Mouse (Mus musculus): ENCODE results near the gene Zfp57. TPM values are rescaled to one million over a fixed set of nuclear protein-coding genes. Genes with fewer than 3 reads are reported as not detected.
A peak's percentile ranks its signal among the peaks of the same experiment; 100 is the strongest.
"Not testable (repeated sequence)": the region's sequence is repeated elsewhere in the genome, so short reads cannot be mapped to it uniquely, and the experiment has no call there.

Zfp57 gene
- polyA plus RNA-seq, 1 experiment from 2014 or later = 326 TPM

- 94% methylated on average over 6 of the region's 6 CpGs for WGBS
- not testable (repeated sequence) for H3K9ac ChIP-seq (replicated peaks; ENCODE audit: low read depth, low read length); H3K4me3 ChIP-seq (ENCODE audit: low read depth, low read length); ATAC-seq (ENCODE audit: low read depth); H3K4me1 ChIP-seq (ENCODE audit: control insufficient read depth, insufficient read depth, low read length); H3K27ac ChIP-seq (ENCODE audit: low read depth, low read length); H3K36me3 ChIP-seq (ENCODE audit: control insufficient read depth, insufficient read depth, low read length); H3K9me3 ChIP-seq (ENCODE audit: control insufficient read depth, low read length); H3K4me2 ChIP-seq (ENCODE audit: low read depth, low read length)
- H3K27me3 ChIP-seq (ENCODE audit: control insufficient read depth, insufficient read depth, low read length) = peaks cover 12% of the 10 kb centered on the region
Measured at GRCm38 (mm10) chr17:36990630-36991029, 10.3 kb upstream of the Zfp57 start.

GRCm38 (mm10) chr17:36992336-36993104 is 8.4 kb upstream of the Zfp57 start:
- Histone ChIP-seq H3K4me2 (ENCODE audit: low read depth, low read length) (no peak overlapping the region), H3K27me3 (ENCODE audit: control insufficient read depth, insufficient read depth, low read length) (peaks cover 11% of the 10 kb centered on the region), H3K36me3 (ENCODE audit: control insufficient read depth, insufficient read depth, low read length) (no peaks in the 10 kb centered on the region), H3K4me3 (ENCODE audit: low read depth, low read length) (no peak overlapping the region), H3K27ac (ENCODE audit: low read depth, low read length) (no peak overlapping the region), H3K9ac (replicated peaks; ENCODE audit: low read depth, low read length) (no peak overlapping the region), H3K9me3 (ENCODE audit: control insufficient read depth, low read length) (no peaks in the 10 kb centered on the region), H3K4me1 (ENCODE audit: control insufficient read depth, insufficient read depth, low read length) (no peaks in the 10 kb centered on the region)
- ATAC-seq (ENCODE audit: low read depth) = no peak
- WGBS = 74% methylated on average over 3 of the region's 3 CpGs

- WGBS = 92% methylated on average over 4 of the region's 4 CpGs
- ATAC-seq (ENCODE audit: low read depth) = no peak
- no peaks in the 10 kb centered on the region for H3K4me1 ChIP-seq (ENCODE audit: control insufficient read depth, insufficient read depth, low read length)
Measured at GRCm38 (mm10) chr17:36993770-36994325, 7.1 kb upstream of the Zfp57 start.

GRCm38 (mm10) chr17:36994528-36994927 is 6.4 kb upstream of the Zfp57 start:
- WGBS = 90% methylated on average over 2 of the region's 2 CpGs
- Histone ChIP-seq H3K4me2 (ENCODE audit: low read depth, low read length) (no peak overlapping the region), H3K27me3 (ENCODE audit: control insufficient read depth, insufficient read depth, low read length) (peaks cover under 1% of the 10 kb centered on the region; the same call in 1 of the 2 replicates), H3K9me3 (ENCODE audit: control insufficient read depth, low read length) (no peaks in the 10 kb centered on the region), H3K4me3 (ENCODE audit: low read depth, low read length) (no peak overlapping the region), H3K27ac (ENCODE audit: low read depth, low read length) (no peak overlapping the region), H3K9ac (replicated peaks; ENCODE audit: low read depth, low read length) (no peak overlapping the region), H3K4me1 (ENCODE audit: control insufficient read depth, insufficient read depth, low read length) (no peaks in the 10 kb centered on the region), H3K36me3 (ENCODE audit: control insufficient read depth, insufficient read depth, low read length) (no peaks in the 10 kb centered on the region)
- ATAC-seq (ENCODE audit: low read depth) = no peak

More at GRCm38 (mm10) chr17:36993770-36994325, 7.1 kb upstream of the Zfp57 start:
- Histone ChIP-seq H3K9ac (replicated peaks; ENCODE audit: low read depth, low read length) (no peak overlapping the region), H3K36me3 (ENCODE audit: control insufficient read depth, insufficient read depth, low read length) (no peaks in the 10 kb centered on the region), H3K4me3 (ENCODE audit: low read depth, low read length) (no peak overlapping the region), H3K4me2 (ENCODE audit: low read depth, low read length) (no peak overlapping the region), H3K27me3 (ENCODE audit: control insufficient read depth, insufficient read depth, low read length) (peaks cover 4% of the 10 kb centered on the region; the same call in 1 of the 2 replicates), H3K27ac (ENCODE audit: low read depth, low read length) (no peak overlapping the region), H3K9me3 (ENCODE audit: control insufficient read depth, low read length) (no peaks in the 10 kb centered on the region)

- no peak for ATAC-seq (ENCODE audit: low read depth)
- Histone ChIP-seq H3K27ac (ENCODE audit: low read depth, low read length) (no peak overlapping the region), H3K27me3 (ENCODE audit: control insufficient read depth, insufficient read depth, low read length) (no peaks in the 10 kb centered on the region), H3K4me1 (ENCODE audit: control insufficient read depth, insufficient read depth, low read length) (no peaks in the 10 kb centered on the region), H3K4me3 (ENCODE audit: low read depth, low read length) (no peak overlapping the region), H3K9me3 (ENCODE audit: control insufficient read depth, low read length) (no peaks in the 10 kb centered on the region), H3K4me2 (ENCODE audit: low read depth, low read length) (no peak overlapping the region), H3K9ac (replicated peaks; ENCODE audit: low read depth, low read length) (no peak overlapping the region), H3K36me3 (ENCODE audit: control insufficient read depth, insufficient read depth, low read length) (no peaks in the 10 kb centered on the region)
- WGBS = 67% methylated on average over 3 of the region's 3 CpGs
Measured at GRCm38 (mm10) chr17:36995448-36995847, 5.5 kb upstream of the Zfp57 start.

GRCm38 (mm10) chr17:36997033-36997735 is 3.8 kb upstream of the Zfp57 start:
- no peak overlapping the region for H3K4me3 ChIP-seq (ENCODE audit: low read depth, low read length)
- no peaks in the 10 kb centered on the region for H3K9me3 ChIP-seq (ENCODE audit: control insufficient read depth, low read length)
- no peaks in the 10 kb centered on the region for H3K36me3 ChIP-seq (ENCODE audit: control insufficient read depth, insufficient read depth, low read length)
- H3K4me1 ChIP-seq (ENCODE audit: control insufficient read depth, insufficient read depth, low read length) = no peaks in the 10 kb centered on the region
- 28% methylated on average over 7 of the region's 7 CpGs for WGBS
- no peak for ATAC-seq (ENCODE audit: low read depth)
- H3K4me2 ChIP-seq (ENCODE audit: low read depth, low read length) = no peak overlapping the region
- no peak overlapping the region for H3K27ac ChIP-seq (ENCODE audit: low read depth, low read length)
- H3K27me3 ChIP-seq (ENCODE audit: control insufficient read depth, insufficient read depth, low read length) = no peaks in the 10 kb centered on the region
- no peak overlapping the region for H3K9ac ChIP-seq (replicated peaks; ENCODE audit: low read depth, low read length)

GRCm38 (mm10) chr17:36998477-36998876 is 2.5 kb upstream of the Zfp57 start:
- whole genome bisulfite sequencing = 76% methylated on average over 2 of the region's 2 CpGs
- Histone ChIP-seq H3K9ac (replicated peaks; ENCODE audit: low read depth, low read length) (no peak overlapping the region), H3K9me3 (ENCODE audit: control insufficient read depth, low read length) (no peaks in the 10 kb centered on the region)

GRCm38 (mm10) chr17:37002364-37003330 is 1.7 kb downstream of the Zfp57 start:
- peak overlapping the region; percentile 96 for H3K9ac ChIP-seq (replicated peaks; ENCODE audit: low read depth, low read length)
- H3K27ac ChIP-seq (ENCODE audit: low read depth, low read length) = peak overlapping the region; percentile 94
- peak; percentile 91 for ATAC-seq (ENCODE audit: low read depth)
- H3K4me3 ChIP-seq (ENCODE audit: low read depth, low read length) = peak overlapping the region; percentile 86
- H3K36me3 ChIP-seq (ENCODE audit: control insufficient read depth, insufficient read depth, low read length) = peaks cover 20% of the 10 kb centered on the region
- no peaks in the 10 kb centered on the region for H3K27me3 ChIP-seq (ENCODE audit: control insufficient read depth, insufficient read depth, low read length)
- under 1% methylated on average over 49 of the region's 49 CpGs for WGBS
- no peaks in the 10 kb centered on the region for H3K9me3 ChIP-seq (ENCODE audit: control insufficient read depth, low read length)
- H3K4me2 ChIP-seq (ENCODE audit: low read depth, low read length) = peak overlapping the region; percentile 61
- H3K4me1 ChIP-seq (ENCODE audit: control insufficient read depth, insufficient read depth, low read length) = 0 out of 2 replicates have a peak, but pooled peaks cover 4% of the 10 kb centered on the region

More at GRCm38 (mm10) chr17:36998477-36998876, 2.5 kb upstream of the Zfp57 start:
- Histone ChIP-seq H3K4me3 (ENCODE audit: low read depth, low read length) (no peak overlapping the region), H3K27me3 (ENCODE audit: control insufficient read depth, insufficient read depth, low read length) (no peaks in the 10 kb centered on the region), H3K27ac (ENCODE audit: low read depth, low read length) (no peak overlapping the region), H3K4me2 (ENCODE audit: low read depth, low read length) (no peak overlapping the region), H3K4me1 (ENCODE audit: control insufficient read depth, insufficient read depth, low read length) (no peaks in the 10 kb centered on the region), H3K36me3 (ENCODE audit: control insufficient read depth, insufficient read depth, low read length) (no peaks in the 10 kb centered on the region)
- no peak for ATAC-seq (ENCODE audit: low read depth)
